Mouse (Mus musculus) urinary bladder, adult 18-20 months (tissue): ENCODE measurements around the gene Gm813.

Experiments used
- DNase-seq, 2 experiments: peaks; one replicate each; pipeline ENCODE4 v3.0.0; 2022; ENCODE audit warnings: low spot score in 2 of 2, mixed read lengths in 2 of 2

The Gm813 gene

DNA sequence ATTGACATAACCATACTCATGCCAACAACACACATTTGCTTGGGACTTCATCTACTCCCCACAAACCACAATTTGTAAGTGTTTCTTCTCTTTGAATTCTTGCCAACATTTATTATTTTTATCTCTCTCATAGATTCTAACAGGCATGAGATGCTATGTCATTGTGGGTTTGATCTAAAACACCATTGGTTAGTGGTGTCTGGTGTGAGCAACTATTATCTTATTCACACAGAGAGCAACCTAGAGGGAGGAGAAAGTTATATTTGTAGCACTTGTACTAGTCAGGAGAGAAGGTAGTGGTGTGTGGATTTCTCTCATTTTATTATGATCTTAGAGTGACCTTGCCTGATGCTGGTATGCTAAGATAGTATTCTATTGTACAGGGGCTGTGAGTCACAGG, 12.1 kb downstream of the Gm813 start:
- no peak for DNase-seq

DNA sequence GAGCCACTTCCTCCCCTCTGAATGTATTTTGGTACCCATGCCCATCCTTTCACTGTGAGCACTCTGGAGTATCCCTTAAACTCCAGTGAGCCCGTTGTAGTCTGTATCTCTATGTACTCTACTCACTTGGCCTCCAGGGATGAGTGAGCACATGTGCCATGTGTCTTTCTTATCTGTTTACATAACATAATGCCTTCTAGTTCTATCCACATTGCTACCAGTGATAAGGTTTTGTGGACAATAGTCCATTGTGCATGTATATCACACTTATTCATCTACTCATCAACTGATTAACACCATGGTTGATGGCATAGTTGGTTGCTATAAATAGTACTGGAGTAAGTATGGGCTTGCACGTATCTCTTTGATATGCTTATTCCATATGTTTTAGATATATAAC, 12.9 kb downstream of the Gm813 start:
- no peak for DNase-seq

DNA sequence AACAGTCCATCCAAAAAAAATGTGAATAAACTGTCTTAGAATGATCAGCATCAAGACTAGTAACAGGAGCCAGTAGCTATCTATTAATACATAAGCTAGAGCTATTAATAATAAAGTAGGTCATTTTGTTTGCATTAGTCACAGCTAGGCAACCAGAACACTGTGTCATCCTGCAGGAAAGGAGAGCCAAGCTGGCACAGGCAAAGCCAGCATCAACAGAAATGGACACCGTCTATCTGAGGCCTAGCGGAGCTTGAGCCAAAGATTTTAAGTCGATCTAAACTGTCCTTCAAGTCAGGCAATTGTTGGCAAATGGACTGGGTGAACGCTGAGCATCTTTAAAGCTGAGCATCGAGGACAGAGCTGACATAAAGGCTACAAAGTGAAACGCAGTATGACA, 15.9 kb downstream of the Gm813 start:
- no peak for DNase-seq

DNA sequence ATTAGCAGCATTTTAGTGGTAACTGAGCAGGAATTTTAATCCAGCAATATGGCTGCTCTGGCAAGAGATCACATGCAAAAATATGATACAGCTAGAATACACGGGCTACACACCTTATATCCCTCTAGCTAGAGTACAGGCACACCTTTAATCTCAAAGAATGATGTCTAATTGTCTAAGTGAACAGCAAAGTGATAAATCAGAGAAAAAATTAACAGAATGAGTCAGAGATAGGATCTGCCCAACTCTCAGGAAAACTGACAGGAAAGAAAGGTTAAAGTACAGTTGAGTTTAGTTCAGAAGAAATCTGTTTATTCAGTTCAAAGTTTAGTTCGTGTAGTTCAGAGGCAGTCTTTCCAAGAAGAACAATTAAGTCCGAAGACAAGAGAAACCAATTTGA, 25.5 kb downstream of the Gm813 start:
- DNase-seq = no peak

DNA sequence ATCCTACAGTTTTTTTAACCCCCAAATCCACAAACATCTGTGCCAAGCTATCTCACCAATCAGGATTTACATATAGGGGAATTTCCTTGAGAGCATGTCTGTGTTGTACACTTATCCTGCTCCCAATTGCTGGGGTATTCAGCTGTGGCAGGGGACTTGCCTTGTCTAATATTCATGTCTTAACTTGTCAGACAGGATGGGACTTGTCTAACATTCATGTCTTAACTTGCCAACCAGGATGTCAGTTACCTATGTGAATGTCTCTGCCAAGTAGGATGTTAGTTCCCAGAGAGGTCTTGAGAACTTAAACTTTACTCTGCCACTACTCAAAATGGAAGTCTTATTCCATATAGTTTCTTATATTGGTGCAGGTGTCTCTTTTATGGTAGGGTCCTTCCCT, 27.3 kb downstream of the Gm813 start:
- no peak for DNase-seq

DNA sequence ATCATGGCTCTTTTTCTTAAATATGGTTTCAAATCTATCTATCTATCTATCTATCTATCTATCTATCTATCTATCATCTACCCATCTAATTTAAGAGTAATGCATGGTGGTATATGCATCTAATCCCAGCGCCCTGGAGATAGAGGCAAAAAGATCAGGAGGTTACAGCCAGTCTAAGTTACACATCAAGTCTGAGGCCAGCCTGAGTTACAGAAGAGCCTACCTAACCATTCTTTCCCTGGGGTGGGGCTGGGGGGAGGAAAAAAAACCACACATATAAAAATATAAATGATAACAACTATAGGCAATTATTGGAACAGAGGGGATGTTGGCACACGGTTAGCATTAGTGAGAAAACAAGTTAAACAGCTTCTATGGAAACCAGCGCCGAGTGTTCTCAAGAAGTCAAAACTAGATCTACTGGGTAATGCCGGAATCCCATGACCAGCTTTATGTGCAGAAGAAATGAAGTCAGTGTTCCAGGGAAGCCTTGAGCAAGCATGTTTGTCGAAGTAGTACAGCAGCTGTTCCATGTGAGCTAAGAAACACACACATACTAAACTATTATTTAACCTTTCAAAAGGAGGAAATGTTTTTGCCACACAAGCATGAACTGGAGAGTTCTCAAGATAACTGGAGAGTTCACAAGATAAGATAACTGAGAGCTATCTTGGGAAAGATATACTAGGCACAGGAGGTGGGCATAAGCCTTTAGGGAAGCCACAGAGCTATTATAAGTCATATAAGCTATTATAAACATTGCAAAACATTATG, 42.6 kb downstream of the Gm813 start:
- DNase-seq = no peak

DNA sequence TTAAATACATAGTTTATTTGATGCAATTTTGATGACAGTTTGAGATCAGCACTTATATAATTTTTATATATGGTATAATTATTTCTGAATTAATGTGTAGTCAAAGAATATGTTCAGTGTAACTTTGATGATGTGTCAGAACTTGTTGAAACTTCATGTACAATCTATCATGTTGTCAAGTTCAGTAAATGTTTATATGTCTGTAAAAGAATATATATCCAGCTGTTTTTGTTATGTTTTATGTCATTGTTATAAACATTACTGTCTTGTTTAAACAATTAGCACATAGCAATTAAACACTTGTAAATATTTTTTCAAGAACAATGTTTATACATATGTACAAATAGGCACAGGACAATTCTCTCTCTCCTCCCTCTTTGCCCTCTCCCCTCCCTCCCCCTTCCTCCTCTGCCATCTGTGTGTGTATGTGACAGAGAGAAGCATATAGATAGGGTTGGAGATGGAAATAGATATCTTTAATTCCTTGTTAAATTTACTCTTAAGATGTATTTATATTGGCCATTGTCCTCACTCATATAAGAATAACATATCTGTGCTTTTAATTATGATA, 46.0 kb downstream of the Gm813 start:
- no peak for DNase-seq
